Mouse (Mus musculus) WW6 (cell line): Measurements from ENCODE around the gene Krt27.
A peak's percentile ranks its signal among the peaks of the same experiment; 100 is the strongest.

Source experiments
- DNase-seq: peaks from one replicate; pipeline ENCODE4 v3.0.0-alpha.2; 2013; ENCODE audit warnings: low read depth, low spot score

Krt27 gene

DNA sequence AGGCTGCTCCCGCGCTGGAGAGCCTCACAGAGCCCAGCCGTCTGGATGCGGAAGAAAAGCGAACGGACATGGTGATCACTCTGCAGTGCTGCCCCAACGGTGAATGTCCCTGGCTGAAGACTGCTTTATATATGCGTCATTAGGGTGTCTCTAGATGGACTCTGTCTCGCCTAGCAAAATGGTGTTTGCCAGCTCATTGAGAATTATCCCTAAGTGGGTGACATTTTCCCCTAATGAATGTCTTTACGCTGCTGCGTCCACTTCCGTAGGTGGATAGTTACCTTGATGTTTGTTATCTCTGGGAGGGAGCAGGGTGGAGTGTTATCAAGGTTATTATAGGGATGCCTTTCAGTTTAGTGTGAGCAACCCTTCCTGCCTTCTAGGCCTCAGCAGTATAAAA, at the start of gene Krt27:
Gene Krt27 (minus strand): TSS at position 101 of the 400 bp plus-strand sequence.
- DNase-seq = no peak

DNA sequence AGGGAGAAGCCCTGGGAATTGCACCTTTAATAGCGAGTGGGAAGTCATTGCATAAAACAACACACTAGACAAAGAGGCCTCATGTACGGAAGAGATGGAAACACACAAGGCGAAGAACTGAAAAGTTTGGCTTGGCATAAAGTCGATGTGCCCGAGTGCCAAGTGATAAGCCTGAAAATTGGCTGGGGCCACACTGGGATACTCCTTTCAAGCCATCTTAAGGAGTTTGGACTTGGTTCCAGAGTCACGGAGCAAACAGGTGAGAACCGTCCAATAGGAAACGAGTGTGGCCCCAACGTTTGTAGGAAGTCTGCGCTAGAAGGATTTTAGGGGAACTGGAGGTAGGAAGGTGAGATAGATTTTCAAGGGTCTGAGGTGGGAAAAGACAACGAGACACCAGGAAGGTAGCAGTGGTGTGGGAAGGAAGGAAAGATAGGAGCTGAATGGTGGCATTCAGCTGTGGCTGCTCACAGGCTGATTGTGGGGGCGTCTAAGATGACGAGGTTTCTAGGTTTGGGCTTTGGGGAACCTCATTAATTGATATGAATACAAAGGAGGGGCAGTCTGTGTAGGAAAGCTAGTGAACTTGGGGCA, 49.1 kb upstream of the Krt27 start:
- DNase-seq = no peak

DNA sequence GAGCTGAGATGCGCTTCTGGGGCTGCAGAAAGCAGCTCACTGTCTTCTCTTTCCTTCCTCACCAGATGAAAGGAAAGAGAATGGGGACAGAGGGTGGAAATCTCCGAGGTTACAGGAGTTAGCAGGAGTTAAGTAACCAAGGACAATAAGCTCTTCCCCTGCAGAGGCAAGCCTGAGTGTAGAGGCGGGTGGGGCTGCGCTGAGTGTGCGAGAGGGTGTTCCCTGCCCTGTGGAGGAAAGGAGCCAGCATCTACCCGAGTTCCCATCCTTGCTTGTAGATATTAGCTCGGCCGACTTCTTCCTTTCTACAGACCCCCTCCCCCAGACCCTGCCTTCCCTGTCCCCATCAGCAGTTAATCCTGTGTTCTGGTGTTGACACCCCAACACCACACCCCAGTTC, 47.9 kb upstream of the Krt27 start:
- no peak for DNase-seq

DNA sequence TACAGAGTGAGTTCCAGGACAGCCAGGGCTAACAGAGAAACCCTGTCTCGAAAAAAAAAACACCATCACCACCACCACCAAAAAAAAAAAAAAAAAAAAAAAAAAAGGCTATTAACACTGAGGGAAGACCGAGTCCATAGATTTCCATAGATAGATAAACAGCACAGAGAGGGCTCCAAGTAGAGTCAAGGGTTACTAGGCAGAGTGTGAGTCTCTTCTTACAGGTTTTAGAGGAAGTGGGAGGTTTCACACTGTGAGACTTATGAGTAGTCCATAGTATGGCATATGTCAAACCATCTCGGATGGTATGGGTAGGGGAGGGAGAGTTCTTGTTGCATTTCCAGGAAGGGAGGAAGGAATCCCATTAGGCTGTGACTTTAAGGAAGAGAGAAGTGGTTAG, 47.2 kb upstream of the Krt27 start:
- DNase-seq = no peak

DNA sequence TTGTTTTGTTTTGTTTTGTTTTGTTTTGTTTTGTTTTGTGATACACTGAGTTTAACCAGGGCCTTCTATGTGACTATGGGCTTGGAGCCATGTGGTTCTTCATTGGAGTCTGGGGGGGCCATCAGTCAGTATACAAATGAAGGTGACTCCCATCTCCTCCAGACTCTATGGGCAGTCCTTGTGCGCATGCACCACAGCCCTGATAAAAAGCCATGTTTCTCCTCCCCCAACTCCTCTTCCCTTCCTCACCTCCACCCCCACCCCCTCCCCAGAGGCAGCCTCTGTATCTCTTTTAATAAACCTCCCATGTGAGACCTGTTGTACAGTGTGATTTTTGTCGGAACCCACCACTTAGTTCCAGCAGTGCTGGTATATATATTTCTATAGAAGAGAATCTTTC, 45.8 kb upstream of the Krt27 start:
- no peak for DNase-seq

DNA sequence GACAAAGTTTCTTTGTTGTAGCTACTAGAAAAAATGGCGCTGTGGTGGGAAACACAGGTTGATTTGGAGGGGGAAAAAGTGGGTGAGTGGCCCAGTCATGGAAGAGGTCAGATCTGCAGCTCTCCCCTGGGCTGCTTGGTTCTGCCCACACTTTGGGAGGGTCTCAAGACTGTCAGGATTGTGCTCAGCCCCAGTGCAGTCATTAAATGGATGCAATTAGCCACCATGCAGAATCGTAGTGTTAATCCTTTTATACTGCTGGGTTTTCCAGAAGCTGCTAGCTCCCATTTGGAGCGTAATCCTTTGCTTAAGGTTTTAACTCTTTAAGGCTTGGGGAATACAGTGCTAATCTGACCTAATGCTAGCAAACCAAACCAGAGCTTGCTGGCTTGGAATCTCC, 45.1 kb upstream of the Krt27 start:
- DNase-seq = no peak

DNA sequence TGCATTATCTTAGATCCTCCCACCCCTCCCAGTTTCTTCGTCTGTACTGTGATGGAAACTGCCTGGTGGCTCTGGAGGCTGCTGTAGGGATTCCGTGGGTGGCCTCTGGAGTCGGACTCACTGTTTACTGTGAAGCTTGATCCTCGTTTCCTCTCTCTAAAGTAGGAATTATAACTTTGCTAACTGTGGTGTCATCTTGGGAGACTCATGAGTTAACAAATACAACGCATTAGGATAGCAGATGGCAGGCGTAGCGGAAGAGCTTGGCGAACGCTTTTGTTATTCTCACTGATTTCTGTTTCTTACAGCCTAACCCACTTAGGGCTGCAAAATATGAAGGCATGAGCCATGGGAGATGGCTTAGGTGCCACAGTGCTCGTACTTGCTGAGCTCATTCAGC, 41.6 kb upstream of the Krt27 start:
- no peak for DNase-seq

DNA sequence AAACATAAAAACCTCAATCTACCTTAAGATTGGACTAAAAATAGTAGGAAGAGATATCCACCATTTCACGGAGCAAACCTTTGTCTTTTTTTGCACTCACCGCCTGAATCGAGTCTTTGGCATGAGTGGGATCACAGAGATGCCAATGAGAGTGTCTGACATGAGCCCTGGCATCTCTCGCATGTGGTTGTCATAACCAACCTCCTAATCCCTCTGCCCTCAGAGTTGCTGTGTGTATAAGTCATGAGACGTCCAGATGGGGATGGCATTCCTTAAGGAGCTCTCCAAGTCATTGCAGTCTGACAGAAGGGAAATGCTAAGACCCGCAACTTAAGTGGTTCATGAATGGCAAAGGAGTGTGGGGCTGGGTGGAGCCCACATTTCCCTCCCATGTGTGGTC, 40.5 kb upstream of the Krt27 start:
- no peak for DNase-seq

DNA sequence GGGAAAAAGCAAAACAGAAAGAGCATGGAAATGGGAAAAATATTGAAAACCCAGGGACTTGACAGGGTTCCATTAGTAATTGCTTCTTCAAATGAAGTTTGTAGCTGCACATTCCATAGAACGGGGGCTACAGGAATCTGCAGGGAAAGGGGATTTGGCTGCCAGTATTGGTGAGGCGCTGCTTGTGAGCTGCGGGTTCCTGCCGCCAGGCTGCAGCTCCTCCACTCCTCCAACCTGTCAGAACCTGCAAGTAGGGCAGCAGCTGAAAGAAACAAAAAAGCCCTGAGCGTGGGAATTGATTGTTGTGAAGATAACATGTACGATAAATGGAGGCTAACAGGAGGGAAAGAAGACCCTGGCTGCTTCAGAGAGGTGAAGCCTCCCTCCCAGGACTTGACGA, 40.0 kb upstream of the Krt27 start:
- DNase-seq = no peak

DNA sequence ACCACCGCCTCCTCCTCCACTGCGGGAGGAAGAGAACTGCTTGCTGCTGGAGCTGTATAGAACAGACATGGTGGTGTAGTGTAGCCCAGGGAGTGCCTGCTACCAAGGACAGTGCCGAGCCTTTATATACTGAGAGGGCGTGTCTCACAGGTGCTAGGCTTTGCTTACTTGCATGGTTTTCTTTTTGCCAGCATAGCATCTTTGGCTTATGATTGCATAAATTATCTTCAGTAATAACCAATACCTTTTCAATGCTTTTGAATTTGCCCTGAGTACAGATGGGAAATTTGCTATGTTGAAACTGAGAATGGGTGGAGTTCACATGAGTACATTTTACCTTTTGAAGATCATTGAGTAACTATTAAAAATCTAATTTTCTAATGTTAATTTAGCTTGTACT, 38.4 kb upstream of the Krt27 start, which contains the start of gene Krt10:
Gene Krt10 (minus strand): TSS at position 101 of the 400 bp plus-strand sequence.
- no peak for DNase-seq

DNA sequence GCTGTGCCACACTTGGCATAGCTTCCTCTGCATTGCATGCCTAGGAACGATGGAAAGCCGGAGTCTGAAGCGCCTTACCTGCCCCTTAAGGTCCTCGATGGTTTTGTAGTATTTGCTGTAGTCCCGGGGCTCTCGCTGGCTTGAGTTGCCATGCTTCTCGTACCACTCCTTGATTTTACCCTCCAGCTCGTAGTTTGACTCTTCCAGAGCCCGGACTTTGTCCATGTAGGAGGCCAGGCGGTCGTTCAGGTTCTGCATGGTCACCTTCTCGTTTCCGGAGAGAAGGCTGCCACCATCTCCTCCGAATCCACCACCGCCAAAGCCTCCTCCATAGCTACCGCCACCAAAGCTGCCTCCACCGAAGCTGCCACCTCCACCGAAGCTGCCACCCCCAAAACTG, 37.8 kb upstream of the Krt27 start:
- DNase-seq = no peak

DNA sequence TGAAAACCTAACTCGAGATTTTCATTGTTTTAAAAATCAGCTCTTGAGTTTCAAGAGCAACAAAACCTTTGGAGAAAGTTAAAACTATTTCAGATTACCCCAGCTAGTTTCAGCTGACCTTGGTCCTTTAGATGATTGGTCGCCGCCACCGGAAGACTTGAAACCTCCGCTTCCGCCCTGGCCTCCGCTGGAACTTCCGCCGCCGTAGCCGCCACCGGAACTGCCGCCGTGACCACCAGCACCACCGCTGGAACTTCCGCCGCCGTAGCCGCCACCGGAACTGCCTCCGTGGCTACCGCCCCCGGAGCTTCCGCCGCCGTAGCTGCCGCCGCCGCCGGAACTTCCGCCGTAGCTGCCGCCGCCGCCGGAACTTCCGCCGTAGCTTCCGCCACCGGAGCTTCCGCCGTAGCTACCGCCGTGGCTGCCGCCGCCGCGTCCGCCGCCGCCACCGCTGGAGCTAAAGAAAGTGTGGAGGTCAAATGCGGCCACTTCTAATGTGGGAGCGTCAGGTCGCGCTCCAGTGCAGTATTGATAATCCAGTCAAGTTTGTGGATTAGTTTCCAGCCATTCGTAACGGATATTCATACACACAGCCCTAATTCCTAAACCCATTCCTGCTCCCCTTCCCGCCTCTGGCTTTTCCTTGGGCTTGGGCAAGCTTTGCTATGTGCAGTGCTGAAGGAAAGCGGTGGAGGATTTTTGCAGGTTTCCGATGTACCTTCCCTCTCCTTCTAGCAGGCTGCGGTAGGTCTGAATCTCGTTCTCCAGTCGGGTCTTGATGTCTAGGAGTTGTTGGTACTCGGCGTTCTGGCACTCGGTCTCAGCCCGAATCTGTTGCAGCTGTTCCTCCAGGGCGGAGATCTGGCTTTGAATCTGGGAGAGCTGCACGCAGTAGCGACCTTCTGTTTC, 35.2 kb upstream of the Krt27 start:
- DNase-seq = peak; percentile 65

DNA sequence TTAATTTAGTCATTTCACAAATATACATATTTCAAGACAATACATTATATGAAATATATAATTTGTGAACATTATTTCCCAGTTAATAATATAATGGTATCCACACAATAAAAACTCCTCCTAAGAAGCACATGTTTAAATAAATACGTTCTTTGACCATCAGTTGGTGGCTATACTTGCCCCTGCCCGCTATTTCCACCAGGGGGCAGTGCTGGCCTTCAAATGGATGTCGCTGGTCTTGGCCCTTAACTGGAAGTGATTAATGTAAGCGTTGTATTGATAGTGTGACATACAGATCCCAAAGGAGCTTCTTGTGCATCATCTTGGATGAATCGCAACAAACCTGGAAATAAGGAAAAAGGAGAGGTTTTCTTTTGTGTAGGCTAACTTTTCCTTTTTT, 28.7 kb upstream of the Krt27 start:
- peak; percentile 53 for DNase-seq

DNA sequence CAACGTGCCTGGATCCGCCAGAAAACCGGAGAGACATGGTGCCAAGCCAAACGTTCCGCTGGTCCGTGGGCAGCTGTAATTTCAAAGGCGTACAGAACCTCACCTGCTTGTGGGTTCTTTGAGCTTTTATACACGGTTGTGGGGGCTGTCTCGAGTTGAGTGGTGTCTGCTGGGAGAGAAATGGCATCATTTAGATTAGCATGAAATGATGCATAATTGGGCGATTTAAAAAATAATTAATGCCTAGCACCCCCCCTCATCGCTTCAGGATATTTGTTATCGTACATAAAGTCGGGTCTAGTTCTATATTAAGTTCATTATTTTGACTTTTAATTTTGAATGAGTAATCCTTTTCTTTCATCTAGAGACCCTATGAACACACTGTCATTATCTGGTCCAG, 23.9 kb upstream of the Krt27 start, which contains the start of gene Krt28:
Gene Krt28 (minus strand): TSS at position 101 of the 400 bp plus-strand sequence.
- no peak for DNase-seq

DNA sequence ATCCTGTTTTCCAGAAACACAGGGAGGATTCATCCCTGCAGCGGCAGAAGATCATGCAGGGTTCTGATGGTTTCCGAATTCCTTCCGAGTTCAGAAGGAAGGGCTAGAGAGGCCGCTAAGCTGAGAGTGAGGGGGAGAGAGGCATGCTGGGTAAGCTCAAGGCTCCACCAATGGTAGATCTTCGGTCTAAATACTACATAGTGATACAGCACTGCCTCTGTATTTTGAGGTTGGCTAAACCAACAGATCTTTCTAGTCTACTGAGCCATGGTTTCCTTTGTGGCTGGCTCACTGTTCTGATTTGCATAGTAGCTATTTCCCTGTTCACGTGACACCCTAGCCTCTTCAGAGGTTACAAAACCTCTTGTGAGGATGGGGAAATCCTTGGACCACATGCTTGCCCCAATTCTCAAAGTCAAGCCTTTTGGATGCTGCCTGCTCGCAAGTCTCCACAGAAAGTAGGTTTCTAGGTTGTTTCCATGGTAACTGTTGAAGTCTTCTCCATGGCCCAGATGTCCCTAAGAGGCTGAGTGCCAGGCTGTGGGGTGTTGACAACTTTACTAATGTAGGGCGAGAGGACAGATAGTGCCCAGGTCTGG, 19.0 kb upstream of the Krt27 start:
- DNase-seq = no peak

DNA sequence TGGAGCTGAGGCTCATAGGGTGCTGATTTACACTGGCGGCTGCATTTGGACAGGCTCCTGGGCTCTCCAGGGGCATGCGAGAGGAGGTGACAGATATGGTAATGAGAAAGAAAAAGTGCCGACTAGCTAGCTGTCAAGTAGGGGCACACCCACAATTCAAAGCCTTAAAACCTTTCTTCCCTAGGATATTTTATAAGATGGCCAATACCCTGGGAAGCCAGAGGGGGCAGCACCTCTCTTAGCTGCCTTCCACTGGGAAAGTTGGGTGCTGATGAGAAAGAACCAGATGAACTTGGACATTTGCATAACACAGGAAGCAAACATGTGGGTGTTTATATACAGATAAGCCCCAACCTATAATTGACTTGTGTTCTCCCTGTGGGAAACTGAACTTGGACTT, 18.3 kb upstream of the Krt27 start:
- DNase-seq = peak; percentile 56

DNA sequence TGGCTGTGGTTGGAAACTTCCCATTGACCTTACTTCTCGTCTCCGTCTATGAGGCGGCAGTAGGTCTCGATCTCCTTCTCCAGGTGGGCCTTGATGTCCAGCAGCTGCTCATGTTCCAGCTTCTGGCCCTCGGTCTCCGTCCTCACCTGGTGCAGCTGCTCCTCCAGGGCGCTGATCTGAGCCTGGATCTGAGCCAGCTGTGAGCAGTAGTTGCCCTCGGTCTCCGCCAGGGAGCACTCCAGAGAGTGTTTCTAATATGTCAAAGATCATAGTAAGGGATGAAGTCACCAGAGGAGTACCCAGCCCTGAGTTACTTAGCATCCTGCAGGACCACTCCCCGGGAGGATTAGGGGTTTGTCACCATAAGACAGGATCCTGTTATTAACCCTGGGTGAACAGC, 15.9 kb upstream of the Krt27 start:
- no peak for DNase-seq

DNA sequence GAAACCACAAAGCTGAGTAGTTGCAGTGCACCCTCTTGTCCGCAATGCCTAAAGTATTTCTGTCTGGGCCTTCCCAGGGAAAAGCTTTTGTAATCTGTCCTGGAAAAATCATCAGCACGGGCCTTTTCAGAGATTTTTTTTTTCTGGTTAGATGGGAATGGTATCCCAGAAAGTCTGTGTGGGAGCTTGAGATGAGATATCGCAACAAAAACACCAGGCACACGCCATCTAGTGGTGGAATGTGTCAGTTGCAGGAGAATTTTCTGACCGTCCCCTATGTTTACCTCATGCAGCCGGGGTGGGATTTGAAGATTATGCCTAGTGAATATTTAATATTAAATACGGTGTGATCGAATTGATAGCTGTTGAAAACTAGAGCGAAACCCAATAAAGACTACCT, 13.5 kb upstream of the Krt27 start:
- peak; percentile 52 for DNase-seq

DNA sequence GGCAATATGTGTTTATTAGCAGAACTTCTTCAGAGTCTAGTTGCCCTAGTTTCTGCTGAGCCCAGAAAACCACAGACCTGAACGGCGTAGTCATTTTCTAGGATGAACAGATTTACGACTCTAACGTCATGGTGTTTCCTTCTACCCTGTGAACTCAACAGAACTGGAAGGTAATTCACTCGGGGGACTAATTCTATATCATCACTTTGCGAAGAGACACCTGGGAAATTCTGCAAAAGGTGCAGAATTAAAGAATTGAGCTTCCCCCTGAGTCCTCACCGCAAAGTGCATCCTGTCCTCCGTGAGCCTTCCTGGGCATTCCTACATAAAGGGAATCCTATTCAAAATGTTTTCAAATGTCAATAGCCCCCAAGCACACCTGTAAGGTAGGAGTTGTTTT, 10.5 kb upstream of the Krt27 start:
- no peak for DNase-seq

DNA sequence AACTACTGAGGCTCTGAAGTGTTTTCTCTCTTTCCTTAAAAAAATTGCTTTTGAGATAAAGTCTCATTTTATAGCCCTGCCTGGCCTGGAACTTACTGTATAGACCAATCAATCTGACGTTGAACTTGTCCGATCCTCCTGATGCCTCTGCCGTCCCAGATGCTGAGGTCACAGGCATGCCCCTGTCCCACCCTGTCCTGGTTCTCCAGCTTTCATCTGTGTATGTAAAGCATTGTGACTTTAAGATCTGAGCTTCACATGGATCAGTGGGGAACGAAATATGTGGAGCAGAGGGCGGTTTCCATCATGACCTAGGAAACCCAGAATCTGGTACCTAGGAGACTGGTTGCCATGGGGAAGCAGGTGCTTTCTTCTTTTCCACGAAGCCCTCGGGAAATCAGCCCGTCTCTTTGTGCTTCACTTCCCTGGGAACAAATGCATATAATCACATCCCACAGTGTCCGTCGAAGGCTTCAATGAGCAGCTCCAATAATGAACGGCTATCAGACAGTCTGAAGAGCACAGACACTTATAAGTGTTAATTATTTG, 11.5 kb downstream of the Krt27 start:
- no peak for DNase-seq

DNA sequence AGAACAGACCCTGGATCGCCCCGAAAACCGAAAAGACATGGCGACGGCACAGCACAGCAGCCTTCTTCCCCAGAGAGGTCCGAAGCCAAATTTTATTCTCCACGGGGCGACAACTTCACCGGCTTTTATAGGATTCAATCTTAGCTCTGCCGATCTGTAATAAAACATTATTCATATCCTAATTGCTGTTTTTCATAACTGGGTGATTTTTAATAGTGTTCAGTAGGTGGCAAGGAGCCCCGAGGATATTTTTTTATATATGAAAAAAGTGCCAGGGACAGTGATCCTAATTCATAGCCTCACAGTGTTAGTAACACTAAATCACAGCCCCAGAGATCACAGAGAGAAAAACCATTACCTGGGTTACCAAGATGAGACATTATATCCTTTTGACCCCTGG, 13.0 kb downstream of the Krt27 start, which contains the start of gene Krt26:
Gene Krt26 (minus strand): TSS at position 101 of the 400 bp plus-strand sequence.
- no peak for DNase-seq

DNA sequence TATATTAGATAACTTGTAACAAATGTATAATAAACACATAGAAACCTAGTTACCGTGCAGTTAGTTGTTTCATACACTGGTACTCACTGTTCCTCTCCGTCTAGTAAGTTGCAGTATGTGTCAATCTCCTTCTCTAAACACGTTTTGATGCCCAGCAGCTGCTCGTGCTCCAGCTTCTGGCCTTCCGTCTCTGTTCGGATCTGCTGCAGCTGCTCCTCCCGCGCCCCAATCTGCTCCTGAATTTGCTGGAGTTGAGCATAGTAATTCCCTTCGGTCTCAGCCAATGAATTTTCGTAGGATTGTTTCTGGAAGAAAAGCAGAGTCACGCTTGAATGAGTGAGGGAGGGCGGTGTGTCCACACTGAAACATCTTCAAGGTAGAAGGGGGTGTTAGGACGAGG, 17.5 kb downstream of the Krt27 start:
- DNase-seq = no peak
